Mouse (Mus musculus) liver, adult (tissue): ENCODE results near the gene Gm8300.
"Not testable (repeated sequence)": the region's sequence is repeated elsewhere in the genome, so short reads cannot be mapped to it uniquely, and the experiment has no call there.

Experiments used
- GATA4 ChIP-seq: IDR thresholded peaks from 2 replicates; pipeline ENCODE4 v1.6.1; 2014; ENCODE audit warnings: mild to moderate bottlenecking, low read length; ENCODE audit not compliant: insufficient replicate concordance

Gm8300 gene

DNA sequence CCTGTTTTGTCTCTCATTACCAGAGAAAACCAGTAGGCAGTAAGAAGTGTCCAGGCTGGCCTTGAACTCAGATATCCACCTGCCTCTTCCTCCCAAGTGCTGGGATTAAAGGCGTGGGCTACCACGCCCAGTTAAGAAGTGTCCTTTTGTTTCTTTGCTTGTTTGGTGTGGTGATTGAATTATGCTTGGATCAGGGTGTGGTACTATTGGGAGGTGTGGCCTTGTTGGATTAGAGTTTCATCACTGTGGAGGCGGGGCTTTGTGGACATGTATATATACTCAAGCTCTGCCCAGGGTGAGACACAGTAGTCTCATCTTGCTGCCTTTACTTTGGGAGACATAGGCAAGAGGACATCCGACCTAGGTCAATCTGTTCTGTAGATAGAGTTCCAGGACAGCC, at the start of gene Gm8300:
Gene Gm8300 (plus strand): TSS at position 301 of the 400 bp plus-strand sequence.
- not testable (repeated sequence) for TF ChIP-seq GATA4

DNA sequence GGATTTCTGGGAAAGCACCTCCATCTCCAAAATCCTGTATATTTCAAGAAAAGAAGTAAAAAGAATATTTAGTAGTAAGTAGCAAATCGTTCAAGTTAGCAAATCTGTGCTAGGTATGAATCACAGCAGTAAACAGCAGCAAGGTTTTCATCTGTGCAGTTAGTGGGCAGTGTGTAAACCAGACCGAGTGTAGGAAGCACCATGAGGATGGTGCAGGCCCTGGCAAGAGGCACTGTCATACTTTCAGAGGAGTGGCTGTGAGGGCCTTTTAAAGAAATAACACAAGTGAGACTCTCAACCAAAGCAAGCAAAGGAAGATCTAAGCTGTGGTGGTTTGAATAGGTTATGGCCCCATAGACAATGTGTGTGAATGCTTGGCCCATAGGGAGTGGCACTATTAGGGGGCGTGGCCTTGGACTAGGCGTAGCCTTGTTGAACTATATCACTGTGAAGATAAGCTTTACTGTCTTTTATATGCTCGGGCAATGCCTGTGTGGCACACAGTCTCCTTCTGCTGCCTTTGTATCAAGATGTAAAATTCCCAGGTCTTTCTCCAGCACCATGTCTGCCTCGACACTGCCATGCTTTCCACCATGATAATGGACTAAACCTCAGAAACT, 49.3 kb upstream of the Gm8300 start:
- TF ChIP-seq GATA4: no peak

DNA sequence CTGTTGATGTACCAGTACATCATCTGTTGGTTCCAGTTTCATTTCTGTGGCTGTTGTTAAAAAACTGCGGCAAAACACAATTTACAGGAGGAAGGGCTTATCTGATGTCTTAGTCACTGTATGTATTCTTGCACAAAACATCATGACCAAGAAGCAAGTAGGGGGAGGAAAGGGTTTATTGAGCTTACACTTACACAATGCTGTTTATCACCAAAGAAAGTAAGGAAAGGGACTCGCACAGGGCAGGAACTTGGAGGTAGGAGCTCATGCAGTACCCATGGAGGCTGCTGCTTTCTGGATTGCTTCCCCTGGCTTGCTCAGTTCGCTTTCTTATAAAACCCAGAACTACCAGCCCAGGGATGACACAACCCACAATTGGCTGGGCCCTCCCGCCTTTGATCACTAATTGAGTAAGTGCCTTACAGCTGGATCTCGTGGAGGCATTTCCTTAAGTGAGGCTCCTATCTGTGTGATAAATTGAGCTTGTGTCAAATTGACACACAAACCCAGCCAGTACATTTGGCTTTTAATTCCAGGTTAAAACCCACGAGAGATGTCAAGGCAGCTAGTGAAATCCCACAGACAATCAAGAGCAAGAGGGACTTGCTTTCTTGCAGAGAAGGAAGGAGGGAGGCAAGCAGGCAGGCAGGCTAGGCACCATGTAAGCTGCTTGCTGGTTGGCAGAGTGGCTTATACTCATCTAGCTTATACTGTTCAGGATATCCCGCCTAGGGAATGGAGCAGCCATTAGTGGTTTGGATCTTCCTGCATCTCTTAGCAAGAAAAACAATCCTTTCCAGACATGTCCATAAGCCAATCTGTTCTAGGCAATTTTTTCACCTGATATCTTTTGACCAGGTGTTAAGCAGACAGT, 43.6 kb upstream of the Gm8300 start:
- no peak for TF ChIP-seq GATA4

DNA sequence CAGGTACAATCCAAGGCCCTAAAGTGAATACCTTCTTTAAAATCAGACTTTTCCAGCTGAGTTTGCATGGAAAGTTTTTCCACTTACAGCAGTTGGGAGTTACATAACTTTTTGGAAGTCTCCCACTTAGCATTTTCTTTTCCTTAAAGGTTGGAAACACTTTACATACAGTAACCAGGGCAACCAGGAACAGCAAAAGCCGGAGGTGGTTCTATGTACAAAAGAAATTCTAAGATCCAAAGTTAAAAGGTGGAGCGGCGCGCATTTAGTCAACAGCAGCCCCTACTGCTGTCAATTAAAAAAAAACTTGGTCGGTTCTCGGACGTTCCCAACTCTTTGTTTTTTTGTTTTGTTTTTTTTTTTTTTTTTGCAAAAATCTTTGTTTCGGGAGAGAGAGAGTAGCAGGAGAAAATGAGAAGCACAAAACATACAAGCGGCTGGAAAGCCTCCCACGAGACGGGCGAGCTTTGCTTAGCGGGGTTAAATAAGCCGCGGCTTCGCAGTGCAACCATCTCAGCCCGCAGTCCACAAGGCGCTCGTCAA, 42.6 kb upstream of the Gm8300 start:
- no peak for TF ChIP-seq GATA4

DNA sequence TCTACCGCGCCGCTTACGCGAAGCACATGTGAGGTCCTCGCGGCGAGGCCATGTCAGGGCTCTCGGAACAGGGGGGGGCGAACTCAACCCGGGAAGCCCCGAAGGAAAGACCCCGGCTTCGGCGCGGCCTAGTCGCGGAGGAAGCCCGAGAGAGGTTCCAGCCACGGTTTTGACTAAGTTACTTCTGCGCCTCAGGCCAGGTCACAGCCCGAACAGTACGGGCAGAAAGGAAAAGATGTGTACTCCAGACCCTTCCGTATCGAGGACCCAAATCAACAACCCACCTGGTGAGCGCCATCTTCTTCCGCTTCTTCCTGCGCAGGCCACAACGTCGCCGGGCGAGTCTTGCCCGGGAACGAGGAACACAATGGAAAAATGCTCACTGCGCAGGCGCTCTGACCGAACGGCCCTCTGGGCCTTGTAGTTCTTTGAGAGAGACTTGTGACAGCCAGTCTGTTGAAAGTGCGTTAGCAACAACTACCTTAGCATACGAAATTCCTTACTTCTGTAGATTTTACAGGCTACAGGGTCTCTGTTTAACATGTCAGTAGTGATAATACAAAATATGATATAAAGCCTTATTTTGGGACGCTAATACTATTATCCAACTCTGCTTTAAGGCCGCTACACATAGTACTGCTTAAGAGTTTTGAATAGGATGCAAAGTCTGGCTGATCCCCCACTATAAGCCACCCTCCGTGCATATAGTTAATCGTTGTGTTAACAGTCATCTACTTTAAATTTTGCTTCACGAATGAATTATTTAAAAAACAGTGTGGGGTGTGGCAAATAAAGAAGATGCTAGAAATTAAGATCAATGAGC, 41.9 kb upstream of the Gm8300 start, which contains the start of gene Snw1:
Gene Snw1 (minus strand): TSS at position 311 of the 823 bp plus-strand sequence.
- 0 out of 2 replicates have a peak, but pooled peaks have one; percentile 19 for TF ChIP-seq GATA4

DNA sequence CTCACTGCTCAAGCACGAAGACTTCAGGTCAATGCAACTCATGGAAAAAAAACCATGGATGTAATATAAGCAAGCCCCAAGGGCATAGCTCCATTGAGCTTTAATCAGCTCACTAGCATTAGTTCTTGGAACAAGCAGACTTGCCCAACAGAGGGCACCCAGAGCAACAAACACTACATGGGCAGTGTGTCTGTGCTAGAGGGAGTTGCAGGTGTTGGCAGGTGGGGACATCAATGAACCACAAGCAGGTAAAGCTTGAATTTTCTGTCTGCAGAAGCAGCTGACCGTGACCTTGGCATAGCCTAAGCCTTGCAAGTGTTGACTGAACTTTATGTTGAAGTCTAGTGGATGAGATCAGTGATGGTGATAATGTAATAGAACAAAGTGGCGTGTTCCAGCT, 39.4 kb upstream of the Gm8300 start:
- TF ChIP-seq GATA4: no peak

- not testable (repeated sequence) for TF ChIP-seq GATA4
Measured at GRCm38 (mm10) chr12:87494421-87494820, 19.7 kb upstream of the Gm8300 start, which contains the start of gene Gm5788. TSS of gene Gm5788 (plus strand) at chr12:87494721.

DNA sequence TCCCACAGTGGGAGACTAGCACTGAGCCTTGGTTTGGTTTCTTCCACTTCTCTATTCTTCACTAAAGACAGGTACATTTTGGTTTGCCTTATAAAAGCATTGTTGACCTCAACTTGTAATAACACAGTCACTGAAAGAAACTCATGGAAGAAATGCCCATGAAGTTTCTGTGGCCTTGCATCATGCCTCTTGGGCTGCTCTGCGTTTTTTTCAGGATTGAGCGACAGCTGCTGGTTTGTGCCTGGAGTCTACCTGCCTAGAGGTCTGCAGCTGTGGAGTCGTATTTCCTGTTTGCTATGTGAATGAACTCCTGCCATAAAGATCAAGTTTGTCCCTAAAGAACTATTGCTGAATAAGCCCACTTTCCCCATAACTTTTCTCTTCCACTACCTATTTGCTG, 29.8 kb downstream of the Gm8300 start:
- TF ChIP-seq GATA4: no peak
